Mouse (Mus musculus) hematopoietic stem cell, adult 5-6 weeks (primary cell): Measurements from ENCODE around the gene Rgs3. TPM values are rescaled to one million over a fixed set of nuclear protein-coding genes. Genes with fewer than 3 reads are reported as not detected.

Experiments used
- ATAC-seq, 2 experiments: fragments of 125-278 bp in 1 of 2; replicated peaks in 1 of 2; 2 replicates each; pipeline ENCODE4 v1.8.0; 2016 to 2017; ENCODE audit warnings: inconsistent platforms in 2 of 2, mild to moderate bottlenecking in 2 of 2, moderate number of reproducible peaks in 2 of 2, low read depth in 1 of 2, moderate TSS enrichment in 1 of 2; ENCODE audit not compliant: low FRiP score in 2 of 2, poor library complexity in 2 of 2, severe bottlenecking in 2 of 2, insufficient read depth in 1 of 2, low TSS enrichment in 1 of 2
- total RNA-seq: library from RNA; stranded (forward); fragments of 172-1452, 232-1000 nt; gene quantifications from 2 replicates; pipeline ENCODE4 v1.2.3, GENCODE M21; 2017

Gene Rgs3
- total RNA-seq, 1 experiment from 2014 or later: 23.7 TPM

- ATAC-seq: no peak
Measured at GRCm38 (mm10) chr4:62636047-62636446, 76.4 kb downstream of the Rgs3 start.

GRCm38 (mm10) chr4:62637856-62638604 is 78.4 kb downstream of the Rgs3 start:
- ATAC-seq: 0 out of 4 replicates have a peak, but pooled peaks of 1 of the 2 experiments have one; percentile 1

GRCm38 (mm10) chr4:62640496-62641229 is 81.0 kb downstream of the Rgs3 start:
- ATAC-seq: peak; percentile 5 to 52; a peak in 1 of 4 replicates

- 0 out of 4 replicates have a peak, but pooled peaks of 1 of the 2 experiments have one; percentile 24 for ATAC-seq
Measured at GRCm38 (mm10) chr4:62641230-62641589, 81.6 kb downstream of the Rgs3 start.

- no peak for ATAC-seq
Measured at GRCm38 (mm10) chr4:62641656-62642055, 82.0 kb downstream of the Rgs3 start.

GRCm38 (mm10) chr4:62643401-62643800 is 83.8 kb downstream of the Rgs3 start:
- ATAC-seq: no peak

- no peak for ATAC-seq
Measured at GRCm38 (mm10) chr4:62644031-62644793, 84.6 kb downstream of the Rgs3 start.

GRCm38 (mm10) chr4:62646556-62647248 is 87.1 kb downstream of the Rgs3 start:
- ATAC-seq: no peak

- ATAC-seq: no peak
Measured at GRCm38 (mm10) chr4:62648848-62649247, 89.2 kb downstream of the Rgs3 start.

GRCm38 (mm10) chr4:62649536-62650230 is 90.0 kb downstream of the Rgs3 start:
- ATAC-seq: no peak

- ATAC-seq: no peak
Measured at GRCm38 (mm10) chr4:62651179-62651760, 91.6 kb downstream of the Rgs3 start.

GRCm38 (mm10) chr4:62652215-62652614 is 92.6 kb downstream of the Rgs3 start:
- no peak for ATAC-seq

GRCm38 (mm10) chr4:62652921-62653757 is 93.5 kb downstream of the Rgs3 start:
- no peak for ATAC-seq

GRCm38 (mm10) chr4:62653922-62654661 is 94.4 kb downstream of the Rgs3 start:
- ATAC-seq: no peak

- ATAC-seq: no peak
Measured at GRCm38 (mm10) chr4:62659264-62659663, 99.6 kb downstream of the Rgs3 start.
